Mouse (Mus musculus): Measurements from ENCODE around the gene Fam84b.
A peak's percentile ranks its signal among the peaks of the same experiment; 100 is the strongest.

Gene Fam84b

GRCm38 (mm10) chr15:60832586-60832985, 21.0 kb downstream of the Fam84b start:
- DNase-seq (ENCODE audit: low spot score), result no peak

GRCm38 (mm10) chr15:60826226-60826625, 27.4 kb downstream of the Fam84b start:
- no peak for DNase-seq (ENCODE audit: low spot score)

- DNase-seq (ENCODE audit: low spot score), result peak; percentile 93
Observed at GRCm38 (mm10) chr15:60824751-60825227, 28.8 kb downstream of the Fam84b start.

- DNase-seq (ENCODE audit: low spot score), result no peak
Observed at GRCm38 (mm10) chr15:60823870-60824709, 29.5 kb downstream of the Fam84b start.

- DNase-seq (ENCODE audit: low spot score), result no peak
Observed at GRCm38 (mm10) chr15:60823620-60823869, 30.0 kb downstream of the Fam84b start.

GRCm38 (mm10) chr15:60822803-60823619, 30.6 kb downstream of the Fam84b start:
- peak; percentile 83 for DNase-seq (ENCODE audit: low spot score)

- DNase-seq (ENCODE audit: low spot score), result peak; percentile 72
Observed at GRCm38 (mm10) chr15:60822101-60822802, 31.3 kb downstream of the Fam84b start.

GRCm38 (mm10) chr15:60818500-60818899, 35.1 kb downstream of the Fam84b start:
- no peak for DNase-seq (ENCODE audit: low spot score)

- DNase-seq (ENCODE audit: low spot score), result peak; percentile 53
Observed at GRCm38 (mm10) chr15:60816478-60816877, 37.1 kb downstream of the Fam84b start.

GRCm38 (mm10) chr15:60814542-60814941, 39.0 kb downstream of the Fam84b start:
- no peak for DNase-seq (ENCODE audit: low spot score)

GRCm38 (mm10) chr15:60793041-60793673, 60.4 kb downstream of the Fam84b start:
- DNase-seq (ENCODE audit: low spot score), result no peak

- no peak for DNase-seq (ENCODE audit: low spot score)
Observed at GRCm38 (mm10) chr15:60789084-60789483, 64.5 kb downstream of the Fam84b start.

GRCm38 (mm10) chr15:60783761-60784160, 69.8 kb downstream of the Fam84b start:
- no peak for DNase-seq (ENCODE audit: low spot score)

GRCm38 (mm10) chr15:60779531-60779973, 74.0 kb downstream of the Fam84b start:
- no peak for DNase-seq (ENCODE audit: low spot score)

- no peak for DNase-seq (ENCODE audit: low spot score)
Observed at GRCm38 (mm10) chr15:60779063-60779462, 74.5 kb downstream of the Fam84b start.

Measured in embryo, embryonic 10.5 days (tissue).